Mouse (Mus musculus): Measurements from ENCODE around the gene Syt11.
A peak's percentile ranks its signal among the peaks of the same experiment; 100 is the strongest.
"Not testable (repeated sequence)": the region's sequence is repeated elsewhere in the genome, so short reads cannot be mapped to it uniquely, and the experiment has no call there.

The Syt11 gene

DNA sequence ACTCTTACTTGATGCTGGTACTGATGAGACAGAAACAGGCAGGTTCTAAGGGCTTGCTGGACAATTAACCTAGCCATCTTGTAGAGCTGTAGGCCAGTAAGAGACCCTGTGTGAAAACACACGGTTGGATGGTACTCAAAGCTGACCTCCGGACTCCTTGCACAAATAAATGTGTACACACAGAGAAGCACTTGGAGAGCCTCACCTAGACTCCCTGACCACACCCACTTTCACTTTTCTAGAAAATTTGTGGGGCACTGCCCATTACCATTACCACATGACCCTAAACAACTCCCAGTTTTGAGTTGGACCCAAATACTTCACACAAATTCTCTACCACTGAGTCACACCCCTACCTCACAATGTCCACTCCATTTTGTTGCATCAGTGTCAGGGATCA is 38.4 kb downstream of the Syt11 start:
- no peak for ATAC-seq (ENCODE audit: low TSS enrichment)

DNA sequence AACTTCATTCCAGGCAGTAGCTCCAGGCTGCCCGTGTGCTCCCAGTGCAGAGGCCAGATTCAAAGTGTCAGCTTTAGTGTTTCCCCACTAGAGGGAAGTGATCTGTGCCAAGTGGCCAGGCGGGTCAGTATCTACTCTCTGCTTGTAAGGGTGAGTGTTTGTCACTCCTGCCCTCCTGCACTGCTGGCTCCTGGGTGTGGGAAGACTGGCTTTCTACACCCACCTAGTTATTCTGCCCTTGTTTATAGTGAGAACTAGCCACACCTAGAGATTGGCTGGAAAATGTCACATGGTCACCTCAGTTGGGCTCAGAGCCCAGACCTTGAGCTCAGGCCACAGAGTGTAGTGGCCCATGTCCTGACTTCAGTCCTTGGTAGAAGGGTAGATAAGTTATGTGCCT is 55.9 kb downstream of the Syt11 start:
- no peak for ATAC-seq (ENCODE audit: low TSS enrichment)

DNA sequence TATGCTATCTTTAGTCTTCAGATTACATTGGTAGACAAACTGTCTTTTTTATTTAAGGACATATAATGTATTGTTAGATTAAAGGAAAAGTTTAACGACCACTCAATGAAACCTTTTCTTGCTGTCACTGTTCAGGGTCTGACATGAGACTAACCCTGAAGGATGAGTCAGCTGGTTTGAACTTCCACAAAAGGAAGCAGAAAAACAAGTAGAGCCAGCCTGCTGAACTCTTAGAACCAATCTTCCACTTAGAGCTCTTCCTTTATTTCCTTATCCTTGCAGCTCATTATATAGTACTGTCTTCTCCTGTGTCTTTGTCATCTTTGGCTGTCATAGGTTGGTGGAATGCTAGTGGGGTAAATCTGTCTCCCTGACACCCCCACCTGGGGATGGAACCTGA is 57.1 kb downstream of the Syt11 start:
- ATAC-seq (ENCODE audit: low TSS enrichment), result no peak

DNA sequence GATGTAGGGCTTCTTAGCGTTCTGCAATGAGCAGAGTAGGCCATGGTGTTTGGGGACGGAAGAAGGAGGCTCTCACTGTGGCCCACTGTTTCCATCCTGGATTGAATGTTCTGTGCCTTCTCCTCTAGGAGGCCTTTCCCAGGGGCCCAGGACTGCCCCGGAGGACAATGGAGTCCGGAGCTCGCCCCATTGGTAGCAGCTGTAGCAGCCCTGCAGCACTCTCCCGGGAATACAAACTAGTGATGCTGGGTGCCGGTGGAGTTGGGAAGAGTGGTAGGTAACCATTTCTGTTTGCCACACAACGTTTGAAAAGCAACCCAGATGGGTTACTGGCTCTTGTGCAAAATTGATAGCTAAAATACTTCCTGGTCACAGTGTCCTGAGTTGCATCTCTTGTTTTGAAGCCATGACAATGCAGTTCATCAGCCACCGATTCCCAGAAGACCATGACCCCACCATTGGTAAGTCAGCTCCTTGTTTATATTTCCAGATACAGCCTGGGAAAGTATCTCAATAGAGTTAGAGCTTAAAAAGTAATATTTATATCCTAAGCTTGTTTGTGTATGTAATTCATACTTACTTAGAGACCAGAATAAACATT is 57.7 kb downstream of the Syt11 start:
- ATAC-seq (ENCODE audit: low TSS enrichment), result peak; percentile 66; the same call in 1 of the 2 replicates

DNA sequence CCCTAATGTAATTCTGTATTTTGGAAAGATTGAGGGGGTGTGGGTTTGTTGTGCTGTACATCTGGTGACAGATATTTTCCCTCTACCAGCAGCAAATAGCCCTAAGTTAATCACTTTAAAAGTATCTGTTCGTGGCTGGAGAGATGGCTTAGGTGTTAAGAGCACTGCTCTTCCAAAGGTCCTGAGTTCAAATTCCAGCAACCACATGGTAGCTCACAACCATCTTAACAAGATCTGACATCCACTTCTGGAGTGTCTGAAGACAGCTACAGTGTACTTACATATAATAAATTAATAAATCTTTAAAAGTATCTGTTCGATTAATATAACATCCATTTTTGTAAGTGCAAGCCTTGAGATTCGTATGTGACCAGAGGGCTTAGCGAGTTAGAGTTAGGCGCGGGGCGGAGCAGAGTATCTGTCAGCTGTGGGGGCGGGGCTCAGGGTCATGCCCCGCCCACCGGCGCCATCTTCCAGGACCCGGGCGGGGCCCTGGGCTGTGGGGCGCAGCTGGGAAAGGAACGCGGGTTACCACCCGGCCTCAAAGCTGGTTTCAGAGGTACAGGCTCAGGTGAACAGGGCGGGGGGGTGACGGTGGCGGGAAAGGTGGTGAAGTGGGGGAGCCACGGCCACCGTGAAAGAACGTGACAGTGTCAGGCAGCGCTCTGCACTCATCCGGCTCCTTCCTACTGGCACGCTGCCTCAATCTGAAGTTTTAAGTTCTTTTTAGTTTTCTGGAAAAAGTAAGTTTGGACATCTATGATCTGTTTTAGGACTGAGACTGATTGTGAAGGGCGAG is 58.4 kb downstream of the Syt11 start, which contains the start of gene Rit1:
Gene Rit1 (plus strand): TSS at position 440 of the 799 bp plus-strand sequence.
- ATAC-seq (ENCODE audit: low TSS enrichment), result peak; percentile 85

DNA sequence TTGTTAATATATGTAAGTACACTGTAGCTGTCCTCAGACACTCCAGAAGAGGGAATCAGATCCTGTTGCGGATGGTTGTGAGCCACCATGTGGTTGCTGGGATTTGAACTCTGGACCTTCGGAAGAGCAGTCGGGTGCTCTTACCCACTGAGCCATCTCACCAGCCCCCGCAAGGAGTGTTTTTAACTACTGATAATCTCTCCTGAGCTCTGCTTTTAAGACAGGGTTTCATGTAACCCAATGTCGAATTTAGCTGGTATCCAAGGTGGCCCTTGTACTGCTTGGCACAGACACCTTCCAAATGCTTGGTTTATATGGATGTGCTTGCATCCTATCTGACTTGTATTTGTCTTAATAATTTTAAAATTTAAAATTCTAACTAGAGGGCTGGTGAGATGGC is 59.2 kb downstream of the Syt11 start:
- not testable (repeated sequence) for ATAC-seq (ENCODE audit: low TSS enrichment)

DNA sequence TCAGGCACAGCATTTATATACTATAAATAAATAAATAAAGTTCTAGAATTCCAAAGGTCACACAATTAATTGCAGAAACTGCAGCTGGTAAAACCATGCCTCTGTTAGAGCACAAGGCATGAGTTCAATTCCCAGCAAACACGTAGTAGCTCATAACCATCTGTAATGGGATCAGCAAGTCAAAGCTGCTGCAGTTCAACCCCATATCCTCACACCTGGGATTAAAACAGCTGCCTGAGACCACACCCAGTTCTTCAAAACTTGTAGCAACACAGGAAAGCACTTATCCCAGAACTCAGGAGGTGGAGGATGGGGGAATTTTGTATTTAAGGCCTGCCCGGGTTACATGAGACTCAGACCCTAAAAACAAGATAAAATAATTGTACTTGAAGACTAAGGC is 60.2 kb downstream of the Syt11 start:
- no peak for ATAC-seq (ENCODE audit: low TSS enrichment)

DNA sequence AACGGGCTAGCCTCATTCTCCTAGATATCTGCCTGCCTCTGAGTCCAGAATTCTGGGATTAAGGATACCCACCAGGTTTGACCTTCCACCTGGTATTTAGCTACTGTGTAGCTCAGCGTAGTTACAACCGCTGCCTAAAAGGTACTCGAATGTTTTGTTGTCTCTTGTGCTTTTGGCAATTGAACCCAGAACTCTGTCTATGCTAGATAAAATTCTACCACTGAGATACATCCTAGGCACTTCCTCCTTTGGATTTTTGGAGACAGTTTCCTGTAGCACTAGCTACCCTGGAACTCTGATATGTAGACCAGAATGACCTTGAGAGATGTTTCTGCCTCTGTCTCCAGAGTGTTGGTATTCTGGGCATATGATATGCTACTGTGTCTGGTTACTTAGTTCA is 61.3 kb downstream of the Syt11 start:
- ATAC-seq (ENCODE audit: low TSS enrichment), result no peak

DNA sequence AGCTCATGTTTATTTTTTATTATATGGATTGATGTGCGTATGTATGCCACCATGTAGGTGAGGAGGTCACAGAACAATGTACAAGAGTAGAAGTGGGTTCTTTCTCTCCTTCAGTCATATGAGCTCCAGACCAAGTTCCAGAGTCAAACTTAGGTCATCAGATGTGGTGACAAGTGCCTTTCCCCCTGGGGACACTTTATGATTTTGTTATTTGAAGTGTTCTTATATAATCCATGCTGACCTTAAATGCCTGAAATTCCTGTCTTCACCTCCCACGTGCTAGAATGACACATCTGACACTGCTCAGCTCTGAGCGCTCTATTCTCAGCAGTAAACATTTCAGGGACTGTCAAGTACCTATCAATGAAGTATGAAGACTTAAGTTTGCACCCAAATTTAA is 73.7 kb downstream of the Syt11 start:
- ATAC-seq (ENCODE audit: low TSS enrichment), result peak; percentile 9; the same call in 1 of the 2 replicates

DNA sequence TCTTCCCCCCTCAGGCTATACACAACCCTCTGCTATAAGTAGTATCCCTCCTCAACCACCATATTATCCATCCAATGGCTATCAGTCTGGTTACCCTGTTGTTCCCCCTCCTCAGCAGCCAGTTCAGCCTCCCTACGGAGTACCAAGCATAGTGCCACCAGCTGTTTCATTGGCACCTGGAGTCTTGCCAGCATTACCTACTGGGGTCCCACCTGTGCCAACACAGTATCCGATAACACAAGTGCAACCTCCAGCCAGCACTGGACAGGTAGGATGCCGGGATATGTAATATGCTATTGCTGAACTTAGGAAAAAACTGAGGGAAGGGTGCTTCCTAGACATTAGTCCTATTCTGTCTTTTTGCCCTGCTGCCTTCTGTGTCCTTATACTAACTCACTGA is 74.7 kb downstream of the Syt11 start:
- ATAC-seq (ENCODE audit: low TSS enrichment), result no peak

DNA sequence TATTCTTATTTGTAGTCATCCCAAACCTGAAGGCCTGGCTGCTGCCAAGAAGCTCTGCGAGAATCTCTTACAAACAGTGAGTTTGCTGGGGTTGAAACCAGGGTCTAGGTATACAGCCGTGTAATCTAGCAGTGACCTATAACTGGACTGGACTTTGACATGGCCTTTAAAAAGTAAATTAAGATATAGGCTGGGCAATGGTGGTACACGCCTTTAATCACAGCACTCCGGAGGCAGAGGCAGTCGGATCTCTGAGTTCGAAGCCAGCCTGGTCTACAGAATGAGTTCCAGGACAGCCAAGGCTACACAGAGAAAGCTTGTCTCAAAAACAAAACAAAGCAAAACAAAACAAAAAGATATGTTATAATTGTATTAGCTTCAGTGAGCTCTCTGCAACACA is 76.1 kb downstream of the Syt11 start:
- no peak for ATAC-seq (ENCODE audit: low TSS enrichment)

DNA sequence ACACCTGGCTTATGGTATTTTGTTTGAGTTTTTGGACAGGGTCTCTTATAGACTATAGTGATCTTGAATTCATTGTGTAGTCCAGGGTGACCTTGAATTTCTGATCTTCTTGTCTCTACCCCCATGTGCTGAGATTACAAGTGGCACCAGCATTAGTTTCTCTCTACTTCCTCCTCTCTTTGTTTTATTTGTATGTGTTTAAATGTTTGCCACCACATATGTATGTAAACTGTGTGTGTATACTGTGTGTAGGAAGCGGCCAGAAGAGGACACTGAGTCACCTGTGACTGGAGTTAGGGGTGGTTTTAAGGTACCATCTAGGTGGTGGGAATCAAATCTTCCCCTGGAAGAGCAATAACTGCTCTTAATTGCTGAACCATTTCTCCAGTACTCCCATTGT is 76.9 kb downstream of the Syt11 start:
- ATAC-seq (ENCODE audit: low TSS enrichment), result no peak

DNA sequence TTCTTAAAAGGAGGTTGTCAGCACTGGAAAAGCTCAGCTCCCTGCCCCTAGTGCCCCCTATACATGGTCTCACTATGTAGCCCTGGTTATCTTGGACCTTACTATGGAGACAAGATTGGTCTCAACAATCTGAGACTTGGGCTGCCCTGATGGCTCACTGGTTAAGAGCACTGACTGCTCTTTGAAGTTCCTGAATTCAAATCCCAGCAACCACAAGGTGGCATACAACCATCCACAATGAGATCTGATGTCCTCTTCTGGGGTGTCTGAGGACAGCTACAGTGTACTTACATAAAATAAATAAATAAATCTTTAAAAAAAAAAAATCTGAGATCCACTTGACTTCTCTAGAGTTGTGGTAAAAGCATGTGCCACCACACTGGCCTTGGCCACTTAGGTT is 79.4 kb downstream of the Syt11 start:
- no peak for ATAC-seq (ENCODE audit: low TSS enrichment)
